Mouse (Mus musculus): ENCODE results near the gene Kirrel3. TPM values are rescaled to one million over a fixed set of nuclear protein-coding genes. Genes with fewer than 3 reads are reported as not detected.

Kirrel3 gene
- polyA plus RNA-seq, 1 experiment from 2014 or later, result 16.1 TPM

GRCm38 (mm10) chr9:34818325-34818976, 332.8 kb downstream of the Kirrel3 start:
- H3K9me3 ChIP-seq (replicated peaks), result no peaks in the 10 kb centered on the region
- H3K4me2 ChIP-seq (replicated peaks), result no peak overlapping the region
- H3K27me3 ChIP-seq, result no peaks in the 10 kb centered on the region
- H3K36me3 ChIP-seq, result no peaks in the 10 kb centered on the region
- WGBS, result 39% methylated on average over 10 of the region's 10 CpGs
- no peak overlapping the region for H3K27ac ChIP-seq
- H3K4me1 ChIP-seq, result no peaks in the 10 kb centered on the region; the same call in 1 of the 2 replicates
- no peak overlapping the region for H3K4me3 ChIP-seq
- no peak for ATAC-seq (ENCODE audit: low FRiP score)
- H3K9ac ChIP-seq, result no peak overlapping the region

- no peak for ATAC-seq (ENCODE audit: low FRiP score)
- Histone ChIP-seq H3K4me2 (replicated peaks) (no peak overlapping the region), H3K27me3 (no peaks in the 10 kb centered on the region), H3K9ac (no peak overlapping the region), H3K9me3 (replicated peaks) (no peaks in the 10 kb centered on the region), H3K4me1 (0 out of 2 replicates have a peak, but pooled peaks cover 10% of the 10 kb centered on the region), H3K36me3 (no peaks in the 10 kb centered on the region), H3K27ac (no peak overlapping the region), H3K4me3 (no peak overlapping the region)
- 76% methylated on average over 18 of the region's 18 CpGs for WGBS
These were observed 338.8 kb downstream of the Kirrel3 start for GRCm38 (mm10) chr9:34824358-34825088.

GRCm38 (mm10) chr9:34825089-34825400, 339.4 kb downstream of the Kirrel3 start:
- Histone ChIP-seq H3K9me3 (replicated peaks) (no peaks in the 10 kb centered on the region), H3K27me3 (no peaks in the 10 kb centered on the region), H3K4me1 (0 out of 2 replicates have a peak, but pooled peaks cover 10% of the 10 kb centered on the region), H3K4me2 (replicated peaks) (no peak overlapping the region), H3K27ac (peak overlapping the region; percentile 35; the same call in 1 of the 2 replicates), H3K4me3 (no peak overlapping the region), H3K9ac (no peak overlapping the region), H3K36me3 (no peaks in the 10 kb centered on the region)
- WGBS, result 32% methylated on average over 2 of the region's 2 CpGs
- ATAC-seq (ENCODE audit: low FRiP score), result no peak

GRCm38 (mm10) chr9:34825402-34826008, 339.8 kb downstream of the Kirrel3 start:
- Histone ChIP-seq H3K4me2 (replicated peaks) (no peak overlapping the region), H3K27me3 (no peaks in the 10 kb centered on the region), H3K36me3 (no peaks in the 10 kb centered on the region), H3K27ac (peak overlapping the region; percentile 35; the same call in 1 of the 2 replicates), H3K9me3 (replicated peaks) (no peaks in the 10 kb centered on the region), H3K4me1 (0 out of 2 replicates have a peak, but pooled peaks cover 10% of the 10 kb centered on the region), H3K9ac (no peak overlapping the region), H3K4me3 (no peak overlapping the region)
- 53% methylated on average over 11 of the region's 11 CpGs for WGBS
- ATAC-seq (ENCODE audit: low FRiP score), result peak; percentile 68

GRCm38 (mm10) chr9:34830696-34831095, 345.0 kb downstream of the Kirrel3 start:
- Histone ChIP-seq H3K4me1 (0 out of 2 replicates have a peak, but pooled peaks cover 2% of the 10 kb centered on the region), H3K27ac (no peak overlapping the region), H3K27me3 (no peaks in the 10 kb centered on the region), H3K4me3 (no peak overlapping the region), H3K36me3 (no peaks in the 10 kb centered on the region), H3K9ac (no peak overlapping the region), H3K4me2 (replicated peaks) (no peak overlapping the region), H3K9me3 (replicated peaks) (no peaks in the 10 kb centered on the region)
- 48% methylated on average over 3 of the region's 3 CpGs for WGBS
- ATAC-seq (ENCODE audit: low FRiP score), result no peak

GRCm38 (mm10) chr9:34836801-34837200, 351.1 kb downstream of the Kirrel3 start:
- Histone ChIP-seq H3K36me3 (no peaks in the 10 kb centered on the region), H3K27me3 (no peaks in the 10 kb centered on the region), H3K9me3 (replicated peaks) (no peaks in the 10 kb centered on the region), H3K4me2 (replicated peaks) (no peak overlapping the region), H3K27ac (no peak overlapping the region), H3K4me1 (peaks cover 15% of the 10 kb centered on the region; the same call in 1 of the 2 replicates), H3K9ac (no peak overlapping the region), H3K4me3 (no peak overlapping the region)
- no peak for ATAC-seq (ENCODE audit: low FRiP score)
- 85% methylated on average over 2 of the region's 2 CpGs for WGBS

GRCm38 (mm10) chr9:34837700-34838462, 352.2 kb downstream of the Kirrel3 start:
- Histone ChIP-seq H3K4me2 (replicated peaks) (no peak overlapping the region), H3K27me3 (no peaks in the 10 kb centered on the region), H3K9ac (no peak overlapping the region), H3K9me3 (replicated peaks) (no peaks in the 10 kb centered on the region), H3K4me1 (peaks cover 17% of the 10 kb centered on the region; the same call in 1 of the 2 replicates), H3K27ac (no peak overlapping the region), H3K4me3 (no peak overlapping the region), H3K36me3 (no peaks in the 10 kb centered on the region)
- ATAC-seq (ENCODE audit: low FRiP score), result no peak
- 35% methylated on average over 10 of the region's 10 CpGs for WGBS

- no peaks in the 10 kb centered on the region for H3K36me3 ChIP-seq
- H3K4me3 ChIP-seq, result no peak overlapping the region
- H3K9me3 ChIP-seq (replicated peaks), result no peaks in the 10 kb centered on the region
- peaks cover 13% of the 10 kb centered on the region; the same call in 1 of the 2 replicates for H3K4me1 ChIP-seq
- ATAC-seq (ENCODE audit: low FRiP score), result 0 out of 2 replicates have a peak, but pooled peaks have one; percentile 46
- no peak overlapping the region for H3K4me2 ChIP-seq (replicated peaks)
- no peak overlapping the region for H3K9ac ChIP-seq
- 69% methylated on average over 10 of the region's 10 CpGs for WGBS
- no peaks in the 10 kb centered on the region for H3K27me3 ChIP-seq
- no peak overlapping the region for H3K27ac ChIP-seq
These were observed 357.7 kb downstream of the Kirrel3 start for GRCm38 (mm10) chr9:34843275-34843965.

- no peak for ATAC-seq (ENCODE audit: low FRiP score)
- Histone ChIP-seq H3K4me2 (replicated peaks) (no peak overlapping the region), H3K36me3 (no peaks in the 10 kb centered on the region), H3K9me3 (replicated peaks) (no peaks in the 10 kb centered on the region), H3K27me3 (no peaks in the 10 kb centered on the region), H3K27ac (no peak overlapping the region), H3K9ac (no peak overlapping the region), H3K4me3 (no peak overlapping the region), H3K4me1 (peaks cover 5% of the 10 kb centered on the region; the same call in 1 of the 2 replicates)
- 47% methylated on average over 1 of the region's 1 CpGs for WGBS
These were observed 360.7 kb downstream of the Kirrel3 start for GRCm38 (mm10) chr9:34846440-34846839.

- Histone ChIP-seq H3K27ac (no peak overlapping the region), H3K4me3 (no peak overlapping the region), H3K9ac (no peak overlapping the region), H3K9me3 (replicated peaks) (no peaks in the 10 kb centered on the region), H3K4me1 (no peaks in the 10 kb centered on the region), H3K4me2 (replicated peaks) (no peak overlapping the region), H3K36me3 (no peaks in the 10 kb centered on the region), H3K27me3 (no peaks in the 10 kb centered on the region)
- 56% methylated on average over 5 of the region's 5 CpGs for WGBS
- no peak for ATAC-seq (ENCODE audit: low FRiP score)
These were observed 362.0 kb downstream of the Kirrel3 start for GRCm38 (mm10) chr9:34847664-34848063.

- ATAC-seq (ENCODE audit: low FRiP score), result no peak
- H3K9ac ChIP-seq, result no peak overlapping the region
- no peaks in the 10 kb centered on the region for H3K36me3 ChIP-seq
- 92% methylated on average over 4 of the region's 4 CpGs for WGBS
- no peak overlapping the region for H3K27ac ChIP-seq
- no peak overlapping the region for H3K4me3 ChIP-seq
- H3K4me1 ChIP-seq, result no peaks in the 10 kb centered on the region
- no peak overlapping the region for H3K4me2 ChIP-seq (replicated peaks)
- no peaks in the 10 kb centered on the region for H3K9me3 ChIP-seq (replicated peaks)
- no peaks in the 10 kb centered on the region for H3K27me3 ChIP-seq
These were observed 365.4 kb downstream of the Kirrel3 start for GRCm38 (mm10) chr9:34851136-34851535.
